Mouse (Mus musculus): ENCODE results near the gene Gm20431. TPM values are rescaled to one million over a fixed set of nuclear protein-coding genes. Genes with fewer than 3 reads are reported as not detected.
A peak's percentile ranks its signal among the peaks of the same experiment; 100 is the strongest.

Gm20431 gene
- polyA plus RNA-seq, 1 experiment = 0.10 TPM

DNA sequence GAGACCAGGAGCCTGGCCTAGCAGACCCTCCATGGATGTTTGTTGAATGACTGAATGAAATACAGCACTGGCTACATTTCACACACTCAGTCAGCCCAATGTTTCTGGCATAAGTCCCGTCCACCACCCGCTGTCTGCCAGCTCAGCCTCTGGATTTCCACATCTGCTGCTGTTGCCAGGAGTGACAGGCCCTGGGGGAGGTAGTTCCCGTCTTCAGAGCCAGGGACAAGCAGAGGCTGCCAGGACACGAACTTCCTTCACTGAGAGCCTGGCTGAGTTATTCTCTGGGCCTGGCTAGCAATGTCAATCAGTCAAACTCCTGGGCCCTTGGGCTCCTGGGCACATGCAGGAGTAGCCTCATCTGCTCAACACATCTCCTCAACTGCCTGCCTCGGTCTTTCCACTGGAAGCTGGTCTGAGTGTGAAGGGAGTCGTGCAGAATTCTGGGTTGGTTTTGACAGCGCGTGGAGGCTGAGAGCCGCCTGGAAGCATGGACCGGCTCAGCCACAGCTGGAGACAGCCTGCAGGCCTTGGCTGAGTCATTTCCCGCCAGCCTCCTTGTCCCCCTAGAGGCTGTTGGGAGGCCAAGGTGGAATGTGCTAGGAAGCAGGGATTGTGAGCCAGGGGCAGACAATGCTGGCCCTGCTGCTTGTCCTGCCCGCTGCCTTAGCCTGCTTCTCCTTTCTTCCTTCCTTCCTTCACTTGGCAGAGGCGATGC is 91.2 kb downstream of the Gm20431 start:
- TF ChIP-seq CTCF (IDR thresholded peaks at IDR 0.05; ENCODE audit: extremely low read depth, insufficient read length, insufficient replicate concordance, low read depth, low read length) = no peak
- TF ChIP-seq POLR2A (IDR thresholded peaks at IDR 0.05; ENCODE audit: low read depth, low read length) = no peak
- Histone ChIP-seq H3K36me3 (ENCODE audit: control insufficient read depth, insufficient read depth, low read length) (no peaks in the 10 kb centered on the region), H3K4me3 (ENCODE audit: low read depth, low read length) (no peak overlapping the region), H3K27me3 (ENCODE audit: control insufficient read depth, insufficient read depth, low read length) (no peaks in the 10 kb centered on the region), H3K4me1 (ENCODE audit: control insufficient read depth, insufficient read depth, insufficient read length, low read length) (no peaks in the 10 kb centered on the region), H3K27ac (ENCODE audit: insufficient read depth, low read depth, low read length) (peak overlapping the region; percentile 44)
- whole genome bisulfite sequencing = 64% methylated on average over 13 of the region's 13 CpGs

DNA sequence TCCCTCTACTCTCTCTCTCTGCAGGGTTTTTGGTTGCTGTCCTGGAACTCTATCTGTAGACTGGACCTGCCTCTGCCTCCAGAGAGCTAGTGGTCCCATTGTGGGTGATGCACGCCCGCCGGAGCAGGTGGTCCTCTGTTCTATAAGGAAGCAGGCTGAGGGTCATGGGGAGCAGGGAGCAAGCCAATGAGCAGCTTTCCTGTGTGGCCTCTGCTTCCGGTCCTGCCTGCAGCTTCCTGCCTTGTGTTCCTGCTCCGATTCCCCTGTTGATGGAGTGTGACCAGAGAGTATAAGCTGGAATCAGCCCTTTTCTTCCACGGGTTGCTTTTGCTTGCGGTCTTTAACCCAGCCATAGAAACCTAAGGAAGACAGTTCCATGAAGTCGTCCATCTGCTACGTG is 93.2 kb downstream of the Gm20431 start:
- 78% methylated on average over 9 of the region's 9 CpGs for WGBS
- H3K27me3 ChIP-seq (ENCODE audit: control insufficient read depth, insufficient read depth, low read length) = no peaks in the 10 kb centered on the region
- H3K27ac ChIP-seq (ENCODE audit: insufficient read depth, low read depth, low read length) = no peak overlapping the region
- no peaks in the 10 kb centered on the region for H3K36me3 ChIP-seq (ENCODE audit: control insufficient read depth, insufficient read depth, low read length)
- H3K4me1 ChIP-seq (ENCODE audit: control insufficient read depth, insufficient read depth, insufficient read length, low read length) = no peaks in the 10 kb centered on the region; the same call in 1 of the 2 replicates
- TF ChIP-seq CTCF (IDR thresholded peaks at IDR 0.05; ENCODE audit: extremely low read depth, insufficient read length, insufficient replicate concordance, low read depth, low read length) (no peak), POLR2A (IDR thresholded peaks at IDR 0.05; ENCODE audit: low read depth, low read length) (no peak)
- no peak overlapping the region for H3K4me3 ChIP-seq (ENCODE audit: low read depth, low read length)

DNA sequence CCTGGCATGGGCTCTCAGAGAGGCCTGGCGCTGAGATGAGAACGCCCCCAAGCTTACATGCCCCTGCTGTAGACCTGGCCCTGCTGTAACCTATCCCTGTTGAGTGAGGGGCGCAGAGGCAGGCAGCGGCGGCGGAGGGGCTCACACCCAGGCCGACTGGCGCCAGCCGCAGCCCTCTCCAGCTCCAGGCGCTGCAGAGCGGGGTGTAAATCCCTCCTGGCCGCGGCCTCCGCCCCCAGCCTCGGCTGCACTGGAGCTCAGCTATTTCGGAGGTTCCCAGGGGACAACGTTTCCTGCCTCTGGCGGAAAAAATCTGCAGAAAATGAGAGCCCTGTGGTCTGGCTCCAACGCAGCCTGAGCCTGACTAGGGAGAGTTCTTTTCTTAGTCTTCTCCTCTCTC is 95.6 kb downstream of the Gm20431 start:
- H3K27me3 ChIP-seq (ENCODE audit: control insufficient read depth, insufficient read depth, low read length) = no peaks in the 10 kb centered on the region
- H3K36me3 ChIP-seq (ENCODE audit: control insufficient read depth, insufficient read depth, low read length) = no peaks in the 10 kb centered on the region
- no peak overlapping the region for H3K4me3 ChIP-seq (ENCODE audit: low read depth, low read length)
- WGBS = 46% methylated on average over 19 of the region's 19 CpGs
- H3K27ac ChIP-seq (ENCODE audit: insufficient read depth, low read depth, low read length) = no peak overlapping the region
- H3K4me1 ChIP-seq (ENCODE audit: control insufficient read depth, insufficient read depth, insufficient read length, low read length) = no peaks in the 10 kb centered on the region; the same call in 1 of the 2 replicates
- no peak for TF ChIP-seq POLR2A (IDR thresholded peaks at IDR 0.05; ENCODE audit: low read depth, low read length)
- TF ChIP-seq CTCF (IDR thresholded peaks at IDR 0.05; ENCODE audit: extremely low read depth, insufficient read length, insufficient replicate concordance, low read depth, low read length) = no peak

DNA sequence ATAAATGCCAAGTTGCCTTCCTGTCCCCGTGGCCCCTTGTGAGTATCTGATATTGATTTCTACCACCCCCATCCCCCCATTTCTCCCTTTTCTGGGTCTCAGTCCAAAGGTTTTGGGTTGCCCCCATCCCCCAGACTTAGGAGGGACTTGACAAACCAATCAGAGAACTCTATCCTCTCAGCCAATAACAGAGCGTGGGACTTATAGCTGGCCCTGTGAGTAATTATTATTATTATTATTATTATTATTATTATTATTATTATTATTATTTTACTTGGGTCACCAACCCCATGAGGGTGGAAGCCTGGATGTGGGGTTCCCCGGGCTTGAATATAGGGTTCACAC is 96.0 kb downstream of the Gm20431 start:
- WGBS = 68% methylated on average over 3 of the region's 3 CpGs
- H3K27ac ChIP-seq (ENCODE audit: insufficient read depth, low read depth, low read length) = no peak overlapping the region
- H3K27me3 ChIP-seq (ENCODE audit: control insufficient read depth, insufficient read depth, low read length) = no peaks in the 10 kb centered on the region
- TF ChIP-seq POLR2A (IDR thresholded peaks at IDR 0.05; ENCODE audit: low read depth, low read length) (no peak), CTCF (IDR thresholded peaks at IDR 0.05; ENCODE audit: extremely low read depth, insufficient read length, insufficient replicate concordance, low read depth, low read length) (no peak)
- no peak overlapping the region for H3K4me3 ChIP-seq (ENCODE audit: low read depth, low read length)
- H3K4me1 ChIP-seq (ENCODE audit: control insufficient read depth, insufficient read depth, insufficient read length, low read length) = no peaks in the 10 kb centered on the region; the same call in 1 of the 2 replicates
- no peaks in the 10 kb centered on the region for H3K36me3 ChIP-seq (ENCODE audit: control insufficient read depth, insufficient read depth, low read length)

DNA sequence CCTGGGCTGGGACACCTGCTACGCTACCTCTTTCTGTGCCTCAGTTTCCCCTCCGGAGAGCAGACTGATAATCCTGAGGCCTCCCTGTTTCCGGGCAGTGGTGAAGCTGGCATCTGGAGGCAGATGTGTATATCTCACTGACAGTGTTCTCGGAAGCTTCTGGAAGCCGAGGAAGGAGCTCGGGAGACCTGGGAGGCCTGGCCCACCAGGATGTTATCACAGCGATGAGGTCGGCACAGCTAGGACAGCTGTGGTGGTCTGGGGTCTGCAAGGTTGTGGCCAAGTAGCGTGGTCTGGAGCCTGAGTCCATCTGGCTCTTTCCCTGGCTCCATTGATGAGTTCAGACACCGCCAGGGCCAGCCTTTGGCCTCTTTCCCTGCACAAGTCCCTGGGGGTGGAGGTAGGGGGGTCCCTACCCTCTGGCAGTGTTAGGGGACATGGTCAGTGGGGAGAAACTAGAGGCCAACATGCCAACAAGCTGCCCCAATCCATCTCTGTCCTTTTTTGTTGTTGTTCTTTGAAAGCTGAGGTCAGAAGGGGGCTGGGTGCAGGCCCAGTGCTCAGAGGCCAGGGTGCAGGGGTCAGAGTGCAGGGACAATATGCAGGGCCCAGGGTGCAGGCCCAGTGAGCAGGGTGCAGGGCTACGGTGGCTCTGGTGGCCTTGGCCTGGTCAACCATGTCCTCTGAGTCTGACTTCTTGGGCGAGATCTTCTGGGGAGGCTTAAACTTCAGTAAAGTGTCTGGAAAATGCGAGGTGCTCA is 96.6 kb downstream of the Gm20431 start:
- 86% methylated on average over 13 of the region's 13 CpGs for WGBS
- Histone ChIP-seq H3K27ac (ENCODE audit: insufficient read depth, low read depth, low read length) (no peak overlapping the region), H3K27me3 (ENCODE audit: control insufficient read depth, insufficient read depth, low read length) (no peaks in the 10 kb centered on the region; the same call in 1 of the 2 replicates), H3K36me3 (ENCODE audit: control insufficient read depth, insufficient read depth, low read length) (no peaks in the 10 kb centered on the region), H3K4me1 (ENCODE audit: control insufficient read depth, insufficient read depth, insufficient read length, low read length) (no peaks in the 10 kb centered on the region; the same call in 1 of the 2 replicates), H3K4me3 (ENCODE audit: low read depth, low read length) (no peak overlapping the region)
- no peak for TF ChIP-seq POLR2A (IDR thresholded peaks at IDR 0.05; ENCODE audit: low read depth, low read length)
- no peak for TF ChIP-seq CTCF (IDR thresholded peaks at IDR 0.05; ENCODE audit: extremely low read depth, insufficient read length, insufficient replicate concordance, low read depth, low read length)

DNA sequence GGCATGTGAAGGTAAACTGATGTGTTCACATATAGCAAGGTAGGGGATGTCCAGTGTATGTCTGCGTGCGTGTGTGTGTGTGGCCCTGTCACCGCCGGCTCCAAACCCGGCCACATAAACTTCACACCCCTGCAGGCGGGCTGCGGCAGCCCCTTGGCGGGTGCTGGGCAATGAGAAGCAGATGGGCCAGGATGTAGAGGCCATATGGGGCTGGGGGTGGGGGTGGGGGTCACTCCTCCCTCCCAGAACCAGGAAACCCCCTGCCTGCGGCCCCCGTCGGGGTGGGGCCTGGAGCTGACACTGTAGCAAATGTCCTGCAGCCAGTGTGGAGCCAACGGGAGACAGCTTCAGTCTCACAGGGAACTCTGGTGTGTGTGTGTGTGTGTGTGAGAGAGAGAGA is 97.6 kb downstream of the Gm20431 start:
- 76% methylated on average over 12 of the region's 12 CpGs for WGBS
- TF ChIP-seq POLR2A (IDR thresholded peaks at IDR 0.05; ENCODE audit: low read depth, low read length) (no peak), CTCF (IDR thresholded peaks at IDR 0.05; ENCODE audit: extremely low read depth, insufficient read length, insufficient replicate concordance, low read depth, low read length) (no peak)
- no peaks in the 10 kb centered on the region for H3K36me3 ChIP-seq (ENCODE audit: control insufficient read depth, insufficient read depth, low read length)
- H3K27ac ChIP-seq (ENCODE audit: insufficient read depth, low read depth, low read length) = no peak overlapping the region
- H3K4me3 ChIP-seq (ENCODE audit: low read depth, low read length) = no peak overlapping the region
- H3K4me1 ChIP-seq (ENCODE audit: control insufficient read depth, insufficient read depth, insufficient read length, low read length) = no peaks in the 10 kb centered on the region; the same call in 1 of the 2 replicates
- H3K27me3 ChIP-seq (ENCODE audit: control insufficient read depth, insufficient read depth, low read length) = peaks cover 3% of the 10 kb centered on the region; the same call in 1 of the 2 replicates

DNA sequence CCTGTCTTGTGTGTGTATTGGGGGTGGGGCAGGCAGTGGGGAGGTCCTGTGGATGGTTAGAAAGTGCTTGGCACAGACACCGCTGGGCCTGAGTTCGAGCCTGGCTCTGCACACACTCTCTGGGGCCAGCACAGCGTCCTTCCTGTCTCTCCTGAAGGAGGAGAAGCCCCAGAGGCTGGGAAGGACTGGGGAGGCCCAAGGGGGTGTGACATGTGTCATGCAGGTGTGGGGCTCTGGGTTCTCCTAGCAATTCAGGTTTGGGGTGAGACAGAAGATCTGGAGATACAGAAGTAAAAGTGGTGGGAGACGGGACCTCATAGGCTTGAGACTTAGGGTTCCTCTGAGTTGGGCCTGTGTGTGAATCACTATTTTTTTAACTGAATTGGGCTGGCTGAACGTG is 98.3 kb downstream of the Gm20431 start:
- Histone ChIP-seq H3K27ac (ENCODE audit: insufficient read depth, low read depth, low read length) (no peak overlapping the region), H3K4me1 (ENCODE audit: control insufficient read depth, insufficient read depth, insufficient read length, low read length) (no peaks in the 10 kb centered on the region; the same call in 1 of the 2 replicates), H3K27me3 (ENCODE audit: control insufficient read depth, insufficient read depth, low read length) (peaks cover 6% of the 10 kb centered on the region), H3K36me3 (ENCODE audit: control insufficient read depth, insufficient read depth, low read length) (no peaks in the 10 kb centered on the region), H3K4me3 (ENCODE audit: low read depth, low read length) (no peak overlapping the region)
- TF ChIP-seq CTCF (IDR thresholded peaks at IDR 0.05; ENCODE audit: extremely low read depth, insufficient read length, insufficient replicate concordance, low read depth, low read length) (no peak), POLR2A (IDR thresholded peaks at IDR 0.05; ENCODE audit: low read depth, low read length) (no peak)
- 68% methylated on average over 5 of the region's 5 CpGs for WGBS

Data from small intestine, adult 2 months (tissue).